Mouse (Mus musculus) heart, embryonic 13.5 days (tissue): ENCODE data around the gene Gm13272. TPM values are rescaled to one million over a fixed set of nuclear protein-coding genes. Genes with fewer than 3 reads are reported as not detected.
"Not testable (repeated sequence)": the region's sequence is repeated elsewhere in the genome, so short reads cannot be mapped to it uniquely, and the experiment has no call there.

Source experiments
- ATAC-seq: fragments of 200-750 bp; cut with Nextera tagmentation; 2 replicates; pipeline ENCODE4 v1.8.0; 2017; ENCODE audit warnings: moderate TSS enrichment; ENCODE audit not compliant: insufficient number of reproducible peaks, low FRiP score, low TSS enrichment; ENCODE audit errors: extremely low read depth
- H3K27ac ChIP-seq: fragments of 300-500 bp; sonication (generic); replicated peaks from 2 replicates; pipeline ENCODE4 v1.5.1; 2015; ENCODE audit warnings: moderate library complexity, mild to moderate bottlenecking, inconsistent platforms
- H3K27me3 ChIP-seq: fragments of 300-500 bp; sonication (generic); replicated peaks from 2 replicates; pipeline ENCODE4 v1.6.1; 2015; ENCODE audit warnings: mild to moderate bottlenecking, inconsistent platforms
- H3K36me3 ChIP-seq: fragments of 300-500 bp; sonication (generic); 2 replicates; pipeline ENCODE4 v1.6.1; 2015; ENCODE audit warnings: mild to moderate bottlenecking, inconsistent platforms
- H3K4me1 ChIP-seq: fragments of 300-500 bp; sonication (generic); 2 replicates; pipeline ENCODE4 v1.6.1; 2015; ENCODE audit warnings: inconsistent platforms
- H3K4me2 ChIP-seq: fragments of 300-500 bp; sonication (generic); 2 replicates; pipeline ENCODE4 v1.6.1; 2015; ENCODE audit warnings: inconsistent platforms, mild to moderate bottlenecking, moderate library complexity
- H3K4me3 ChIP-seq: fragments of 300-500 bp; sonication (generic); 2 replicates; pipeline ENCODE4 v1.5.1; 2015; ENCODE audit warnings: moderate library complexity, mild to moderate bottlenecking, inconsistent platforms
- H3K9ac ChIP-seq: fragments of 300-500 bp; sonication (generic); 2 replicates; pipeline ENCODE4 v1.6.1; 2015; ENCODE audit warnings: inconsistent platforms, mild to moderate bottlenecking, moderate library complexity
- H3K9me3 ChIP-seq: fragments of 300-500 bp; sonication (generic); 2 replicates; pipeline ENCODE4 v1.6.1; 2016; ENCODE audit warnings: inconsistent platforms
- WGBS: fragments of 180-500 bp; shearing (Covaris S2); methylation state at CpG from one replicate; pipeline ENCODE4 v1.1.7; 2015; ENCODE audit warnings: mixed read lengths; 5-methylcytosine and 5-hydroxymethylcytosine counted together
- polyA plus RNA-seq: library from polyadenylated mRNA; unstranded; fragments of >200 nt; fragmentation: Nextera tagmentation; extraction: Ambion mirVana; gene quantifications from 2 replicates; pipeline ENCODE4 v1.2.1, GENCODE M21; 2015

Gm13272 gene
- polyA plus RNA-seq, 1 experiment from 2014 or later, result not detected

- H3K27ac ChIP-seq, H3K9ac ChIP-seq, H3K4me2 ChIP-seq, H3K27me3 ChIP-seq, H3K36me3 ChIP-seq, ATAC-seq, H3K4me1 ChIP-seq, H3K9me3 ChIP-seq, H3K4me3 ChIP-seq: not testable (repeated sequence)
- no CpG with 5 or more reads among the region's 28 CpGs for WGBS
These were observed 8.8 kb downstream of the Gm13272 start, which contains the start of gene Gm13277 for GRCm38 (mm10) chr4:88788402-88788801. Gm13277 (plus strand) TSS chr4:88788632.

- not testable (repeated sequence) for H3K4me3 ChIP-seq, H3K4me1 ChIP-seq, H3K27ac ChIP-seq, H3K9ac ChIP-seq, H3K27me3 ChIP-seq, ATAC-seq, H3K36me3 ChIP-seq, H3K9me3 ChIP-seq, H3K4me2 ChIP-seq
- WGBS, result no CpG with 5 or more reads among the region's 28 CpGs
These were observed 11.6 kb downstream of the Gm13272 start, which contains the start of gene Gm13278 for GRCm38 (mm10) chr4:88791250-88791649. Gm13278 (plus strand) TSS chr4:88791550.

GRCm38 (mm10) chr4:88793936-88794675, 14.5 kb downstream of the Gm13272 start, which contains the start of gene Gm13275:
Gm13275 (plus strand) TSS chr4:88794487.
- not testable (repeated sequence) for H3K4me2 ChIP-seq, ATAC-seq

GRCm38 (mm10) chr4:88797097-88797496, 17.4 kb downstream of the Gm13272 start, which contains the start of gene Gm13279:
Gm13279 (plus strand) TSS chr4:88797397.
- not testable (repeated sequence) for H3K4me1 ChIP-seq, H3K9me3 ChIP-seq, H3K27ac ChIP-seq, H3K4me2 ChIP-seq, H3K9ac ChIP-seq, H3K36me3 ChIP-seq, ATAC-seq, H3K27me3 ChIP-seq, H3K4me3 ChIP-seq
- WGBS, result no CpG with 5 or more reads among the region's 28 CpGs

More at GRCm38 (mm10) chr4:88793936-88794675, 14.5 kb downstream of the Gm13272 start, which contains the start of gene Gm13275:
- not testable (repeated sequence) for H3K4me3 ChIP-seq, H3K4me1 ChIP-seq, H3K27me3 ChIP-seq, H3K36me3 ChIP-seq, H3K9ac ChIP-seq, H3K27ac ChIP-seq, H3K9me3 ChIP-seq
- 2% methylated on average over 13 of the region's 52 CpGs for WGBS

- not testable (repeated sequence) for H3K27ac ChIP-seq, H3K4me2 ChIP-seq, H3K36me3 ChIP-seq, H3K9me3 ChIP-seq, H3K27me3 ChIP-seq, ATAC-seq, H3K4me3 ChIP-seq, H3K4me1 ChIP-seq, H3K9ac ChIP-seq
- WGBS, result 19% methylated on average over 5 of the region's 7 CpGs
These were observed 19.7 kb downstream of the Gm13272 start, which contains the start of gene Gm13285 for GRCm38 (mm10) chr4:88799365-88799764. Gm13285 (plus strand) TSS chr4:88799665.

- H3K4me2 ChIP-seq, result peak within 1 kb of the TSS; percentile 49
- H3K9me3 ChIP-seq, H3K27ac ChIP-seq, H3K4me3 ChIP-seq, ATAC-seq, H3K4me1 ChIP-seq, H3K9ac ChIP-seq, H3K36me3 ChIP-seq: not testable (repeated sequence)
- WGBS, result no CpG with 5 or more reads among the region's 29 CpGs
- peaks cover 10% of the 10 kb centered on the region for H3K27me3 ChIP-seq
These were observed 23.3 kb downstream of the Gm13272 start, which contains the start of gene Gm13287 for GRCm38 (mm10) chr4:88802954-88803353. Gm13287 (plus strand) TSS chr4:88803254.

GRCm38 (mm10) chr4:88805231-88805630, 25.6 kb downstream of the Gm13272 start, which contains the start of gene Gm13288:
Gm13288 (plus strand) TSS chr4:88805531.
- not testable (repeated sequence) for H3K9me3 ChIP-seq, H3K9ac ChIP-seq, H3K36me3 ChIP-seq, H3K4me1 ChIP-seq, ATAC-seq, H3K27ac ChIP-seq
- WGBS, result no CpG with 5 or more reads among the region's 8 CpGs
- H3K4me3 ChIP-seq, result peak within 1 kb of the TSS; percentile 30
- peaks cover 15% of the 10 kb centered on the region for H3K27me3 ChIP-seq
- H3K4me2 ChIP-seq, result 0 out of 2 replicates have a peak within 1 kb of the TSS, but pooled peaks have one; percentile 36

GRCm38 (mm10) chr4:88805761-88806160, 26.1 kb downstream of the Gm13272 start:
- ATAC-seq, H3K4me1 ChIP-seq, H3K27ac ChIP-seq, H3K9ac ChIP-seq, H3K9me3 ChIP-seq, H3K36me3 ChIP-seq: not testable (repeated sequence)
- Histone ChIP-seq H3K4me2 (0 out of 2 replicates have a peak overlapping the region, but pooled peaks have one; percentile 36), H3K27me3 (peaks cover 15% of the 10 kb centered on the region), H3K4me3 (peak overlapping the region; percentile 30)
- WGBS, result 0% methylated on average over 14 of the region's 34 CpGs

GRCm38 (mm10) chr4:88815928-88816327, 36.3 kb downstream of the Gm13272 start, which contains the start of gene Ifna7:
Ifna7 (plus strand) TSS chr4:88816228.
- Histone ChIP-seq H3K9me3 (no peaks in the 10 kb centered on the region), H3K4me2 (no peak within 1 kb of the TSS), H3K9ac (no peak within 1 kb of the TSS), H3K27me3 (peaks cover 4% of the 10 kb centered on the region; the same call in 1 of the 2 replicates), H3K4me1 (no peaks in the 10 kb centered on the region), H3K27ac (no peak within 1 kb of the TSS), H3K36me3 (no peaks in the 10 kb centered on the region), H3K4me3 (no peak within 1 kb of the TSS)
- 46% methylated on average over 3 of the region's 3 CpGs for WGBS
- ATAC-seq, result no peak

GRCm38 (mm10) chr4:88819659-88820058, 40.0 kb downstream of the Gm13272 start, which contains the start of gene Ifna11:
Ifna11 (plus strand) TSS chr4:88819959.
- Histone ChIP-seq H3K4me2 (no peak within 1 kb of the TSS), H3K9me3 (no peaks in the 10 kb centered on the region), H3K4me3 (no peak within 1 kb of the TSS), H3K27me3 (peaks cover 4% of the 10 kb centered on the region; the same call in 1 of the 2 replicates), H3K4me1 (no peaks in the 10 kb centered on the region), H3K9ac (no peak within 1 kb of the TSS), H3K27ac (no peak within 1 kb of the TSS), H3K36me3 (no peaks in the 10 kb centered on the region)
- WGBS, result 66% methylated on average over 1 of the region's 1 CpGs
- ATAC-seq, result no peak

GRCm38 (mm10) chr4:88822995-88823394, 43.3 kb downstream of the Gm13272 start:
- 23% methylated on average over 4 of the region's 4 CpGs for WGBS
- no peaks in the 10 kb centered on the region for H3K4me1 ChIP-seq

More at GRCm38 (mm10) chr4:88822995-88823394, 43.3 kb downstream of the Gm13272 start:
- no peaks in the 10 kb centered on the region for H3K9me3 ChIP-seq
- H3K36me3 ChIP-seq, result no peaks in the 10 kb centered on the region
- H3K27ac ChIP-seq, result no peak overlapping the region
- no peak overlapping the region for H3K9ac ChIP-seq
- H3K4me2 ChIP-seq, result no peak overlapping the region
- ATAC-seq, result no peak
- no peaks in the 10 kb centered on the region; the same call in 1 of the 2 replicates for H3K27me3 ChIP-seq
- H3K4me3 ChIP-seq, result no peak overlapping the region
